Mouse (Mus musculus) c-Kit-negative CD71-positive TER-119-positive erythroid progenitor cells, embryonic 14.5 days (primary cell): ENCODE results near the gene Mad2l2.
"Not testable (repeated sequence)": the region's sequence is repeated elsewhere in the genome, so short reads cannot be mapped to it uniquely, and the experiment has no call there.

ENCODE experiments used
- DNase-seq: peaks from one replicate; pipeline ENCODE4 v3.0.0-alpha.2; 2013; ENCODE audit warnings: low read depth, low spot score

Gene Mad2l2

GRCm38 (mm10) chr4:148171261-148171660, 41.1 kb downstream of the Mad2l2 start:
- no peak for DNase-seq

GRCm38 (mm10) chr4:148173811-148174494, 43.8 kb downstream of the Mad2l2 start:
- DNase-seq, result no peak

GRCm38 (mm10) chr4:148174495-148174862, 44.3 kb downstream of the Mad2l2 start:
- no peak for DNase-seq

- not testable (repeated sequence) for DNase-seq
Observed at GRCm38 (mm10) chr4:148176603-148177002, 46.4 kb downstream of the Mad2l2 start.

GRCm38 (mm10) chr4:148177716-148178115, 47.5 kb downstream of the Mad2l2 start:
- DNase-seq, result no peak

GRCm38 (mm10) chr4:148181483-148181882, 51.3 kb downstream of the Mad2l2 start:
- DNase-seq, result no peak

- no peak for DNase-seq
Observed at GRCm38 (mm10) chr4:148182363-148182762, 52.2 kb downstream of the Mad2l2 start.

GRCm38 (mm10) chr4:148184564-148184963, 54.4 kb downstream of the Mad2l2 start:
- DNase-seq, result no peak

GRCm38 (mm10) chr4:148185819-148186218, 55.6 kb downstream of the Mad2l2 start:
- no peak for DNase-seq

- not testable (repeated sequence) for DNase-seq
Observed at GRCm38 (mm10) chr4:148188767-148189166, 58.6 kb downstream of the Mad2l2 start.

GRCm38 (mm10) chr4:148192707-148193245, 62.6 kb downstream of the Mad2l2 start:
- no peak for DNase-seq

GRCm38 (mm10) chr4:148194400-148194799, 64.2 kb downstream of the Mad2l2 start:
- DNase-seq, result no peak
